Mouse (Mus musculus) liver, adult 2 months (tissue): Measurements from ENCODE around the gene Clstn1.

Experiments used
- CTCF ChIP-seq: fragments of 200-500 bp; IDR thresholded peaks from 2 replicates; pipeline ENCODE4 v1.5.1; 2011; ENCODE audit warnings: low read depth, low read length, control low read depth
- POLR2A ChIP-seq: fragments of 200-500 bp; IDR thresholded peaks from 2 replicates; pipeline ENCODE4 v1.6.1; 2011; ENCODE audit warnings: low read length, control low read depth; ENCODE audit not compliant: insufficient read depth; ENCODE audit errors: extremely low read depth

DNA sequence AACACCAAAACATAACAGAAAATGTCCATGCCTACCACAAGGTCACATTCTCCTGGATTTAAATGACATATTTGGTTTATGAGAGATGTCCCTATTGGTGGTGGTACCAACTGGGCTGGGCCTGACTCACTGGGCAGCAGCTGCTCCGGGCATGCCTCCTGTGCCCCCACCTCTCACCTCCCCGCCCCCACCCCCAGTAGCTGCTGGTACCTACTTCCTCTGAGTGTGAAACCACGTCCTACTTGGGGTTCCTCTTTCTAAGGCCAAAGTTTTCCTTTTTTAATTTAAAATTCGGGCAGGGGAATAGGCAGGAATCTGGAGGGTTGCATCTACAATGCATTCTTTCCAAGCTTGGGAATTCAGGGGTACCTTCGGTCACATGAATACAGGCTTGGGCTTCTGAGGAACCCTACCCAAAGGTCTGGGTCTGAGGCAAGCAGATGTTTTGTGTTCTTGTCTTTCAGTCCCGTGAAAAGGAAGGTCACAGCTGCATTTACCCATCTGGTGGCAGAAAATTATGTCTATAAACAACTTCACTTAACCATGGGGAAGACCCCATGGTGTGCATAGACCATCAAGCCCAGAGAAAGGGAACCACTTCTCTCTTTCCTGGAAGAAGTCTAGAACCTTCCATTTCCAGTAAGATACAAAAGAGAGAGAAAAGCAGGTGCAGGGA is 78.9 kb downstream of the Clstn1 start:
- TF ChIP-seq CTCF (no peak), POLR2A (no peak)
